Mouse (Mus musculus): Measurements from ENCODE around the gene Rab11fip3. TPM values are rescaled to one million over a fixed set of nuclear protein-coding genes. Genes with fewer than 3 reads are reported as not detected.

Gene Rab11fip3
- total RNA-seq, 2 experiments from 2014 or later, result 99.5 to 112 TPM

DNA sequence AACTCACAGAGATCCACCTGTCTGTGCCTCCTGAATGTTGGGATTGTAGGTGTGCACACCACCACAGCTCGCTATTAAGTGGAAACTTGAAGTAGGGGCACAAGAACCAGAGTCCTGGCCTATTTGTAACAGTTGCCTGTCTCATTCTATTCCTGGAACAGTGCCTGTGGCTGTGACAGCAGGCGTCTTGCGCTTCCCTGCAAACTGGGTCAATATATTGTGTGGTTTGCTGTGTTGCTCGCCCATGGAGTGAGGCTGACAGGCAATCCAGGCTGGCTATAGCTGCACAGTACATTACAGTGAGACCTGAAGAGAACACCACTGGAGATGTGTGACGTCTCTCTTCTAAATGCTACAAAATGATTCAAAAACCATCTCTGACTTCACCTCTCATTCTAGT, 37.8 kb downstream of the Rab11fip3 start:
- no peak for DNase-seq

DNA sequence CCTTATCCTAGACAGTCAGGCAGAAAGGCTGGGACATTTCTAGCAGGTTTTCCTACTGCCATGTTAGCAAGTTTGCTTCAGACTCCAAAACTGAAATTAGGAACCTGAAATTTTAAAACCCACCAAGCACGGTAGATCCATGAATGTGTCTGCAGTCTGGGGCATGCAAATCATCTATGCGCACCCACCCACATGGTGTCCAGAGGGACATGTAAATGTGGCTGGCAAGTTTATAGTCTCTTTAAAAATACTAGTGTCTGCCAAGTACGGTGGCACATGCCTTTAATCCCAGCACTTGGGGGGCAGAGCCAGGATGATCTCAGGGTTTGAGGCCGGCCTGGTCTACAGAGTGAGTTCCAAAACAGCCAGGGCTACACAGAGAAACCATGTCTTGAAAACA, 41.1 kb downstream of the Rab11fip3 start:
- no peak for DNase-seq

DNA sequence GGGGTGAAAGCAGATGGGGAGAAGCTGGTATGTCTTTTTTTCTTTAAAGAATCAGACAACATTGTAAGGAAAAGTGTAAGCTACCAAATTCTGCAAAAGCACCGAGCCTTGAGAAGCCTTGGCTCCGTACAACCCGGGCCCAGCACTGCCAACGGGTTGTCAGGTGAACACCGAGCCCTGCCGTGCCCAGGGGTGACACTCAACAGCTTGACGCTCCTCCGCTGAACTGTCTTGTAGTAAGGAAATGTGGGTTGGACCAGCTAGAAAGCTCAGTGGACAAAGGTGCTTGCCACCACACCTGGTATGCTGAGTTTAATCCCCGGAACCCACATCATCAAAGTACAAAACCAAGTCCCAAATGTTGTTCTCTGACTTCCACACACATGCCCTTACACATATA, 44.7 kb downstream of the Rab11fip3 start:
- no peak for DNase-seq

DNA sequence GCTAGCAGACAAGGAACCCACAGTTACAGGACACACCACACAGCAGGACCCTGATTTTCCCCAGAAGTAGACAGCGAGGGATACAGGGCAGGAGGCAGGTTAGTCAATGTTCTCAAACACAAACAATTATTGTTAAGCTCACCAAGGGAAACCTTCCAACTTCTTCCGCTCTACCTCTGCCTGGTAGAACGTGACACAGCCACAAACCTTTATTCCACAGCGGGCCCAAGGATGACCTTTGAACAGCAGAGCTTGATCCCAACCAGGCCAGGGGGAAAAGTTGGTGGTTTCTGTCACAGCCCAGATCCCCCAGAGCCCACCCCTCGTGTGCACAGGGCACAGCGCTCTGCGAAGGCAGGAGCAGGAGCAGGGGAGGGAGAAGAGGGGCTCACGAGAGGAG, 45.4 kb downstream of the Rab11fip3 start:
- DNase-seq, result no peak

DNA sequence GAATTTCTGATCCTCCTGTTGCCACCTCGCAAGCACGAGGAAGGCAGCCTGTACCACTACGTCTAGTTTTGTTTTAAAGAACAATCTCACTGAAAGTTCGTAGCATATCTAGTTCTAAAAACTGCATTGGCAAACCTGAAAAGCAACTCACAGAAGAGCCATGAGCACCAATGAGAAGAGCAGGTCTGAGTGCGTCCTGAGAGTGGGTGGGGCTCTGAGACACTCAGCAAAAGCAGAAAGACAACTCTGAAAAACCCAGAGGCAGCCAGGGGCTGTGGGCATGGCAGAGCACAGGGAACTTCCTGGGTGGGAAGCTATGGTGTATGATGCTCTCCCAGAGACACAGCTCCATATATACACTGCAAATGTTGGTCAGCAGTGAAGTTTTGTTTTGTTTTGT, 46.2 kb downstream of the Rab11fip3 start:
- DNase-seq, result no peak

DNA sequence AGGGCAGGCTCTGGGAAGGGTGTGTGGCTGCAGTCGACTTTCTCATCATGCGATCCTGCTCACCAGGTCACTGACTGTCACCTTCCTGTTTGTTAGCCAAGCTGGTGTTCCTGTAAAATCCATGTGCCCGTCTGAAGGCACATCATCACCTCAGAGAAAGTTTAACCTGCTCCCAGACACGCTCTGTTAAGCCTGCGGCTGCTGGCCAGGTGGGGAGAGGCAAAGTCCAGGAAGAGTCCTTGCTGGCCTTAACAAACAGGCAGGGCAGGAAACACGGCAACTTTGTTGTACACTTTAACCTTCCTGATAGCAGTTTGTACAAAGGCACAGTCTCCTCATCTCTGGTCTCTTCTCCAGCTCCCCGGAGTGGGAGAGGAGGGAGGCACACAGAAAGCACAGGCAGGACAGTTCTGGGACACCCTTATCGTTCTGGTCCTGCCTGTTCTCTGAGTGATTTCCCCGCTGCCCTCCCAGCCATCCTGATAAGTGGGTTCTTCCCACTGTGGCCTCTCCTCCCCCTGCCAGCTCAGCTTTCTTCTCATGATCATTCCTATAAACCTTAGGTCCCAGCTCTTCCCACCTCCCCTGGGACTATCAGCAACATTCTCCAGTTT, 47.5 kb downstream of the Rab11fip3 start:
- DNase-seq, result no peak

DNA sequence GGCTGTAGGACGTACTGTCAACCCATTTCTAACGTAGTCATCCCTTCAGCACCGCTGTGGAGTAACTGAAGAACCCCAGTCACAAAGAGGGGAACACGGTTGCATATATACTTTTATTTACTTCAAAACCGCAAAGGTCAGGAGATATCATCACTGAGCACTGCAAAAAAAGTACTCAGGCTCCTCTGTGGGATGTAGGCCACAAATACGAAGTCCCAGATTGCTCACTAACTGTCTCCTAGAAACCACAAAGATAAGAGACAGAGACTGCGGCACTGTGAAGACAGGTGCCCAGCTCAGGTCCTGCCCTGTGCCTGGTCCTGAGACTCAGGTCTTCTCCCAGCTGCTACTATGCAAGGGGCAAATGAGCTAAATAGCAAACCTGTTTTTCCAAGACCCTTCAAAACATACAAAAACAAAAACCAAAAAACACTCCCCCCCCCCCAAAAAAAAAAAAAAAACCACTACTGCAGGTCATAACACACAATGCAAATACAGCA, 48.5 kb downstream of the Rab11fip3 start:
- no peak for DNase-seq

DNA sequence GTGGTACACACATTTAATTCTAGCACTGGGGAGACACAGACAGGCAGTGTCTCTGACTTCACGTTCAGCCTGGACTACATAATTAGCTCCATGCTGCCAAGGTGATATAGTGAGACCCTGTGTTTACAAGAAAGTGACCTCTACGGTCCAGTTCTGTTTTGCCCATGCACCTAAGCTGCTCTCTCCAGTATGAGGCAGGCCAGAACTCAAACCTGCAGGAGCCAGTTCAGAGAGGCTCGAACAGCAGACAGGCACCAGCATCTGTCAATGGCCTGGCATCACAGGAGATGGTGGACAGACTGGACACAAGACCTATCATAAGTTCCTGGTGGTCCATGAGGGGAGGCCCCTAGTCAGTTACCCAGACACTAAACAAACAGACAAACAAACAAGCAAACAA, 51.0 kb downstream of the Rab11fip3 start:
- DNase-seq, result no peak

DNA sequence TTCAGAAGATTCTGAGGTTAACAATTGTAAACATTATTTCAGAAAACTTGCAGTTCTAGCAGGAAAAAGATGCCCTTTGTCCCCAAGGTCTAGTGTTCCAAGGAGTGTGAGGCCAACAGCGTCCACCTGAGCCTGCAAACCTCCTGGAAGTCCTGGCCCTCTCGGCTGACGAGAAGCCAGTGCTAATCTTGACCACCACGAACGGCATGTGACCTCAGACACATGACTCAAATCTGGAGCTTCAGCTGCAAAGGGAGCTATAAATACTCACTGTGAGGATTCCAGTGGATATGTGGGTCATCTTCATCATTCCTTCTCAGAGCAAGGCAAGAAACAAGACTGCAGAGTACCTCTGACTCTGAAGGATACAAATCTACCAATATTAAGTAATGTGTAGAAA, 51.4 kb downstream of the Rab11fip3 start:
- DNase-seq, result no peak

DNA sequence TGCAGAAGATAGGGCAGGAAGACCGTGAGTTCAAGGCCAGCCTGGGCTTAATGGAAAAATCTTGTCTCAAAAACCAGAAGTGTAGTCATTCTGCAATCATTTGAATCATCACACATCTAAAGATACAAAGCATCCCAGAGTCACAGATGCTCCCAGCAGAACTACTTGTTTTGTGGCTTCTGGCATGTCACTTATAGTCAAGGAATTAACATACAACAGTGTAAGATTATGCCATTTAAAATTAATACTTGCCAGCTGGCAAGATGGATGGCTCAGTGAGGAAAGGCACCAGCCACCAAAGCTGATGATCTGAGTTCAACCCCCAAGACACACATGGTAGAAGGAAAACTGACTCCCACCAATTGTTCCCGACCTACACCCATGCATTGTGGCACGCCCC, 52.3 kb downstream of the Rab11fip3 start:
- peak in 1 of 2 experiments; percentile 28 for DNase-seq

DNA sequence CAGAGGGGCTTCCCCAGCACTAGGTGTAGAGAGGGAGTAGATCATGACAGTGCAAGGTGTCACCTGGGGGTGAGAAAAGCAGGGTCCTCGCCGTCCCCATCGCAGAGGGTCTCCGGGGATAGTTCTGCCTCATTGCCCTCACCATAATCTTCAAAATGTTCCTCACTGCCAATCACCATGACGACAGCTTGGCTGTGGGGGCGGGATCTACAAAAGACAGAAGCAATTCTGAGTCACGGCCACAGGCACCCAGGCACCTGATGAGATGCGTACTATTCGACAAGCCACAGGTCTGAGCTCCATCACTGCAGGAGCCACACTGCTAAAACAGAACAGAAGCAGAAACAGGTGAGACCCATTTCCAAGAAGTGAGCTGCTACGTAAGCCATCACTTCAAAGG, 55.6 kb downstream of the Rab11fip3 start:
- peak; percentile 70 to 78 for DNase-seq

DNA sequence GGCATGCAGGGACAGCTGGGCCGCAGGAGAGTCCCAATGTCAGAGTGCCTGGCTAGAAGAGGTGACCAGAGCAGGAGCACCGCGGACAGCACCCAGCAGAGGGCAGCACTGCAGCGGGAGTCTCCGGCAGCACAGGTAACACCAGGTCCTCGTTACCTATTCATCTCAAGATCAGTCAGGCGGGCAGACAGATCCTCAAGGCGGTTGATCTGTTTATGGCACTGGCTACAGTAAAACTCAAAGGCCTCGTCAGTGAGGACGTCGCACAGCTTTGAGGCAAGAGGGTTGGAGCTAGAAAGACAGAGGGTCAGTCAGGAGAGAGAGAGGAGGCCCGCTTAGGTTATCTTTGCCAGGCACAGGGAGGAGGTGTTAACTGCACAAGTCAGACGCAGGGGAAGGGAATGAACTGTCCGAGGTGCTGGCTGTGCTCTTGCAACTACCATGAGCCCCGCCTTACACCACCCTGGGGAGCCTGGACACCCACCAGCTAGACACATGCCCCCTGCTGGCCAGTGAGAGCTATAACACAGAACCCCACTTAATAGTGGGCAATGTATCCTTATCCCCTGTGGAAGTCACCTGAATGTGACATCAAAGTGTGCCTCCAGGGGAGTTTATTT, 57.4 kb downstream of the Rab11fip3 start:
- peak; percentile 46 to 61 for DNase-seq

DNA sequence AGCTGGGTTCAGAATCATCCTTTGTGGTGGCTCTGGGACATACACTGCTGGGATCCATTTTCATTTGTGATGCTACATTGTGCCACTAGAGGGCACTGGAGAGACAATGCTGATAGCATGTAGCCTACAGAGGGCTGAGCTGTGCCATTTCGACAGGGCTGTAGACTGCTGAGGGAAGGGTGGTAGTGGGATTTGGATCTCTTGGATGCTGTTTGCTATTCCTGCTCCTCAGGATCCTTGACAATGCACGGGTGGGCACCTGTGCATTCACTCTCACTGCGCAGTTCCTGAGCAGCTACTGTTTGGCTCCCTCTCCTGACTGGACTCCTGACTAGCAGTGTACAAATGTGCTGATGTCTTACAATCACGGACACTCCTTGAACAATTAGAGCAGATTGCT, 59.8 kb downstream of the Rab11fip3 start:
- DNase-seq, result peak; percentile 71 to 78

DNA sequence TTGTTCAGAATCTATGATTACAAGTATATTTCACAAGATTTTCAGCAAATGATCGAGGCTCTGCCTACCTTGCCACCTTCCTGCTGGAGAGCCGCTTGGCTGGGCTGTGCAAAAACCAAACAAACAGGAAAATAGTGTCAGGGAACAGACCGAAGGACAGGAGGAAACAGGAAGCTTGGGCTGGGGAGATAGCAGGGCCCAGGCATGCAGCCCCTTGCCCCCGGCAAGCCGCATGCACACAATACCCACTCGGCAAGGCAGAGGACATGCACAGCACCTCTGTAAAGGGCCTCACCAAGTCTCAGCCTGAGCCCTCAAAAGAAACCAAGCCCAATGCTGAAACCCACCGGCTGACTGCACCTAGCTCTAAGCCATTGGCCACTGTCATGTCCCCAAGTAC, 60.6 kb downstream of the Rab11fip3 start:
- DNase-seq, result no peak

DNA sequence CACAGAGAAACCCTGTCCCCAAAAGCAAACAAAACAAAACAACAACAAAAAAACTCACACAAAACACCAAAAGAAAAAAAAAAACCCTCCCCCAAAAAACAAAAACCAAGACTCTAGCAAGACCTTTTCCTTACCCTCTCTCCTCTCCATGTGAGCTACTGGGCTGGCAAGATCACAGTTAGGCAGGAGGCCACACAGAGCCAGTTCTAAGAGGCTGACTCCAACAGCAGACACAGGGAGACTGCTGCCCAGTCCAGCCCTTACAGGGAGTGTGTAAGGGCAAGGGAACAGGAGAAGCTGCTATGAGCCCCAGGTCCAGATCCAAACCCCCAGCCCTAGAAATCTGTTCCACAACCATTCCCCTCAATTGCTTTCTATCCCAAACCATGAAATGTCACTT, 61.0 kb downstream of the Rab11fip3 start:
- DNase-seq, result no peak

DNA sequence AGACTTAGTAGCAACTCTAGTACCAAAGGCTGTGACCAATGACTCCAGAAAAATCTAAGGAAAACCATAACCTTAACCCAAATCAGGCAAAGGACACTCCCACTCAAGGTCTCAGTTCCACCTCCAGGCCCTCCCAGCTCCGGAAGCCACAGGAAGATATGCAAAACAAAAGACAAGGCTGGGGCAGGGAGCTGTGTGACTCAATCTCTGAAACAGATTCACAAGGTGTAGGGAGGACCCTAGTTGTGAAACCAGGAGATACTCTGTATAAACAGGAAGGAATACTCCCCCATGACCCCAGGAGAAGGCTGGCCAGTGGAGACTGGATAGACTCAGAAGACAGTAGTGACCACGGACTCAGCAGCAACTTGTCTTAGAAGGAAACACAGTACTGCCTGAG, 61.7 kb downstream of the Rab11fip3 start:
- no peak for DNase-seq

DNA sequence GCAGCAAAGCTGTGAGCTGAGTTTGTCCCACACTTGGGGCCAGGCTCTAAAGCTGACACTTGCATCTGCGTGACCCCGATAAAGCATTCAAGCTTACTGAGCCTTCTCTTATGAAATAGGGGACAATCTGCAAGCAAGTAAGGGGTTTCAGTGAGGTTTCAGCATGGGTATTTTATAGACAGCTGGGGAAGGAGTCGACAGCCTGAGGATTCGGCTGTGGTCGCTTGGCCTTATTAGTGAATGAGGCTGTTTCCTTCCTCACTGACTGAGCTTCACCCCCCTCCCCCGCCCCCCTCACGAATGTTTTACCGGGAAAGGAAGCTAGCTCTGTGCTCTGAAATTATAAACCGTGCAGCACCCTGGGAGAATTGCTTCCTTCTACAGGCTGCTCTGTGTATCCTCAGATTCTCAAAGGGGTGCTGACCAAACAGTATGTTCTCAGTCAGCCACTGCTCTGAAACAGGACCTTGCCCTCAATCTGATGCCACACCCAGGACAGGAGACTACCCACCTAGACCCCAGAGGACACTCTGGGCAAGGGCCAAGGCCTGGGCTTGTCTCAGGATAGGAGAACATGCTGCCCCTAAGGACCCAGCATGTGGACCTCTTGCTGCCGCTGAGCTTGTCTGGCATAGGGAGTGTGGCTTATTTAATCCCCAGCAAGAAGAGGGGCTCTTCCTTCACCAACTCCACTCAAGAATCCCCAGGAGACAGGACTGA, 63.5 kb downstream of the Rab11fip3 start:
- no peak for DNase-seq

DNA sequence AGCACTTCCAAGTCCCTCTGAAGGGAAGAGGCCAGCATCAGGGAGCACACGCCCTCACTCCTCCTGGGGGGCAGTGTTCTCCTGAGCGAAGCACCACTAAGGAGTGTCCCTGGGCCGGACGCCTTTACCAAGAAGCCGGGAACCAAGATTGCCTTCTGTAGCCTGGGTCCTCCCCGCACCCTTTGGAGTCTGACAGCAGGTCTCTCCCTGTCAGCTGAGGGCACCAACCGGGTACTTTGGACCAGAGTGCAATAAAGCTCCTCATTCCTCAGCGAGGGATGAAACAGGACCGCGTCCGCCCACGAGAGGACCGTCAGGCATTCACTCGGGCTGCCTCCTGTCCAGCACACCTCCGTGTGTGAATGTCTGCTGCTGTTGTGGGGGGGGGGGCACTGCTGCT, 64.6 kb downstream of the Rab11fip3 start:
- no peak for DNase-seq

DNA sequence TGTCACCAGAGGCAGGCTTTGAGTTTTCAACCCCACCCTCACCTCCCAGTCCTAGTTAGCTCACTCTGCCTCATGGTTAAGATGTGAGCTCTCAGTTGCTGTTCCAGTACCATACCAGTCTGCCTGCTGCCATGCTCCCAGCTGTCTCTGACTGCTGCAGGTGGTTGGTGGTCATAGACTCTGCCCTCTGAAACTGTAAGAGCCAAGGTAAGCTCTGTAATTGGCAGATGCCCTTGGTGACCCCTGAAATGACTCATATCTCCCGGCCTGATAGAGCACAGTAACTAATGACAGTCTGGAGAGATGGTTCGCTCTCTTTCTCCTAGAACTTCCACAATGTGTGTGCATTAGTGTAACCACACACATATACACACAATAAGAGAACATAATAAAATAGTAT, 65.5 kb downstream of the Rab11fip3 start:
- no peak for DNase-seq

DNA sequence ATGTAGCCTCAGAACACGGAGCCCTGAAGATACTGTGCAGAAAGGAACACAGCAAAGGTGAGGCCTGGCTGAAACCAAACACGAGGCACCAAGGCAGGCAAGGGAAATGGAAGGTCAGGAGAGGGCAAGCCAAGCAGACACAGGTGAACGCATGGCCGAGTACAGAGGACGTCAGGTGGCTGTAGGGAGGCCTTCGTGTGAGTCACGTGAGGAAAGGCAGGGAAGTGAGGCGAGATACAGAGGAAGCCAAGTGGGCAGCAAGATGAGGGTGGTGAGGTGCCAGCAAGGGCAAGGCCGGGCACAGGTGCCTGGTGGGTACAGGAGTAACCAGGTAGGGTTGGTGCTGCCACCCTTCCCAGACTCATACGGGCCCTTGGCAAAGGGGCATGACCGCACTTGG, 70.9 kb downstream of the Rab11fip3 start:
- DNase-seq, result no peak

DNA sequence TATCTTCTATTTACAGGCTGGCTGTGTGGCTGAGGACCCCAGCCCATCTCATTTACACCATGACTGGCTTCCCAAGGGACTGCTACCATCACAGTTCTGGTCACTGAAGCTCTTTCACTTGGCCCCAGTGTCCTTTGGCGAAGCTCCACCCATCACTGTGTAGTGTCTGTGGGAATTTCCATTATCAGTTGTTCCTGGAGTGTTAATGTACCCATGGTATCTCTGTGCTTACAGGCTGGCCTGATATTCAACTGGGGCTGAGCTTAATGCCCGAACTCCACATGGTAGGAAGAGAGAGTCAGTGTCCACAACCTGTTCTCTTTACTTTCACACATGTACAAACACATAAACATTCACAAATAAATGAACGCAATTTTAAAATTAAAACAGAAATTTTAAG, 75.9 kb downstream of the Rab11fip3 start:
- no peak for DNase-seq

DNA sequence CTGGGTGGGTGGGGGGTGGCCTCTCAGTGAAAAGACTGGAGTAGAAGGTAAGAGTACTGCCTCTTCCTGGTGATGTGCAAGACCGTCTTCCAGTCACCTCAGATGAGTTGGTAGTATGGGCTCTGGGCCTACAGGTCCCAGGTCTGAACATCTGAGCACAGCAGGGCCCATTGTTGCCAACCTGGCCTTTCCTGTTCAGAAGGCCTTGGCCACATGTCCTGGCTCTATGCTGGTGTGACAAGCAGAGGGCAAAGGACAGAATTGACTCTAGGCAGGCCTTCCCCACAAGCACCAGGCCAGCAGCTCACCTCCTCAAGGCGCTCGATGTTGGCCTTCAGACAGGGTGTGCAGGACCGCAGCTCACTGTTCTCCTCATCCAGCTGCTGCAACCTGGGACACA, 77.1 kb downstream of the Rab11fip3 start:
- DNase-seq, result no peak

DNA sequence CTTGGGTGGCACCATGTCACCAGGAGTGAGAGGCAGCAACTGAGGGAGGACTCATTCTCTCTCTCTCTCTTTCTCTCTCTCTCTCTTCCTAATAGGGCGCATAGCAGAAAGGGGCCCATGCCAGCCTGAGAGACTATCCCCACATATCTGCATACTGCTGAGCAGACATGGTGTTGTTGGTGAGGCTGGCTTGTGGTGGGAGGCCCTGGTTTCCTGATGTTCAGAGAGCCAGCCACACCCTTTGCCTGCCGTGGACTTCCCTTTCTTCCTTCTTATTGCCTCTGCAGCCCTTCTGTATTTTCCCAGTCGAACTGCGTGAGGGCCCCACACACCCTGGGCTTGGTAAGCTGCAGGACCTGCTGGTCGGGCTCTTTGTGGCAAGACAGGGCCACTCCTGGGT, 79.0 kb downstream of the Rab11fip3 start:
- no peak for DNase-seq
